Mouse (Mus musculus): ENCODE data around the gene Apobec2.
"Not testable (repeated sequence)": the region's sequence is repeated elsewhere in the genome, so short reads cannot be mapped to it uniquely, and the experiment has no call there.

Apobec2 gene

DNA sequence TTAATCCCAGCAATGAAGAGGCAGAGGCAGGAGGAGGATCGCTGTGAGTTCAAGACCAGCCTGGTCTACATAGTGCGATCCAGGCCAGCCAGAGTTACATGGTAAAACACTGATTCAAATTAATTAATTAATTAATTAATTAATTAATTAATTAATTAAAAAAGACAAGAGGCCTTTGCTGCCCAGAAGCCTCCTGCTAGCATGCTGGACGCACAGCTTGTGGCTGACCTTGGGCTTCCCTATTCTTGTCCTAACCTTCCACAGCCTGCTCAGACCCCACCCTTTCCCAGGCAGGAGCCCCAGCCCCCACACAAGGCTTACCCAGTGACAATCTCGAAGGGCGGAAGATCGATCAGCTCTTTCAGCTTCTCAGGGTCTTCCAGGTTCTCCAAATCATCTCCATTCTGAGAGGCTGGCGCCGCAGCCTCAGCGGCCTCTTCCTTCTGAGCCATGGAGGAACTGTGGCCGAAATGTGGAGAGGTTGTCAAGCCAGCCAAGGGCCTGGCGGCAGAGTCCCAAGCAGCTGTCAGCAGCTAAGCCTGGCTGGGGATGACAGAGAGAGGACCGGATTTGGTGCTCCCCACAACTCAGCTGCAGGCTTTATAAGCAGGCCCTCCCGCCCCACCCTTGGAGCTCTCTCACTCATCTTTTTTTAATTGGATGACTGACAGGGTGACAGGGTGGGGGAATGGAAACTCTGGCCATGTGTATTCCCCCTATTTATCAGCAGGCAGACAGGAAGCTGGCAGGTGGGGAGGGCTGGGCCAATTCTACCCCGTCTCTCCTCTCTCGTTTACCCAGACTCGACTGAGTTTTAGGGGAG, at the start of gene Apobec2:
Gene Apobec2 (minus strand): TSS at position 773 of the 823 bp plus-strand sequence.
- DNase-seq (ENCODE audit: low spot score), result no peak

DNA sequence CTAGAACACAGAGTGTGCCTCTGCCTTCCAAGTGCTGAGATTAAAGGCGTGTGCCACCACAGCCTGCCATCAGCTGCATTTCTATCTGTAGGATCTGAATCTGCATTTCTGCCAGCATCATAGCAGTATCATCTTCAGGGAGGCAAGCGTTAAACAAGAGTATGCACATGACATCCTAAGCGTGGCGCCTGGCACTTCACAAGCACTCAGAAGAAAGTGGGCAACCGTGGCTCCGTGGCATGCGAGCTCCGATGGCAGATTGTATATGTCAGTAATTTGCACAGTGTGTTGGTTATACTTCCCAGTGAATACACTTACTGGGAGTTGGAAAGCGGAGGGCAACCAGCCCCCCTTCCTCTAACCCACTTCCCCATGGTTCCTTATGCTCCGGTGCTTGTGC, 47.2 kb upstream of the Apobec2 start:
- no peak for DNase-seq (ENCODE audit: low spot score)

DNA sequence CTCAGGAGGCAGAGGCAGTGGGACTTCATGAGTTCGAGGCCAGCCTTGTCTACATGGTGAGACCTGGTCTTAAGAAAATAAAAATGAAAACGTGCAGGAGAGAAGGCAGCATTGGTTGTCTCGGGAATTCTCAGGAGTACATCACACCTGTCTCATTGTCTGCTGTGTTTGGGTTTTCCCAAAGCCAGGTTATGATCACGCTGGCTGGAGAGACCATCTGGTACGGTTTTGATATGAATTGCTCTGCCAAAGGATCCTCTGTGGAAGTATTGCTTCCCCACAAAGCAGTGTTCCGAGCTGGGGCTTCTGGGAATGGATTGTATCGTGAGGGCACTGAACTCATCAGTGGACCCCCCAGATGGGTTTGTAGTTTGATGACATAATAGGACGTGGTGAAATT, 42.7 kb upstream of the Apobec2 start:
- no peak for DNase-seq (ENCODE audit: low spot score)

DNA sequence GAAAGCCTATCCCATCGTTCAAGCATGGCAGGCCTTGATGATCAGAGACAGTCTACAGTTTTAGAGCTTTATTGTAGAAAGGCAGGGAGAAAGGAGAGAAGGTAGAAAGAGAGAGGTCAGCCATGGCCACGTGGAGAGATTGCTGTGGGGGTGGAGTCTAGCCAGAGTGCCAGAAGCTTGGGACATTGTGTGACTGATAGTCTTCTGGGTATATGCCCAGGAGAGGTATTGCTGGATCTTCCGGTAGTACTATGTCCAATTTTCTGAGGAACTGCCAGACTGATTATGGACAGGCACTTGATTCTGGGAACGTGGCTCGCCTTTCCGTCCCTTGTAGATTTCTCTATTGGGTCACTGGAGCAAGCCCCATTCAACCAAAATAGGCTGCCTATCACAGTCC, 41.6 kb upstream of the Apobec2 start:
- DNase-seq (ENCODE audit: low spot score), result not testable (repeated sequence)

DNA sequence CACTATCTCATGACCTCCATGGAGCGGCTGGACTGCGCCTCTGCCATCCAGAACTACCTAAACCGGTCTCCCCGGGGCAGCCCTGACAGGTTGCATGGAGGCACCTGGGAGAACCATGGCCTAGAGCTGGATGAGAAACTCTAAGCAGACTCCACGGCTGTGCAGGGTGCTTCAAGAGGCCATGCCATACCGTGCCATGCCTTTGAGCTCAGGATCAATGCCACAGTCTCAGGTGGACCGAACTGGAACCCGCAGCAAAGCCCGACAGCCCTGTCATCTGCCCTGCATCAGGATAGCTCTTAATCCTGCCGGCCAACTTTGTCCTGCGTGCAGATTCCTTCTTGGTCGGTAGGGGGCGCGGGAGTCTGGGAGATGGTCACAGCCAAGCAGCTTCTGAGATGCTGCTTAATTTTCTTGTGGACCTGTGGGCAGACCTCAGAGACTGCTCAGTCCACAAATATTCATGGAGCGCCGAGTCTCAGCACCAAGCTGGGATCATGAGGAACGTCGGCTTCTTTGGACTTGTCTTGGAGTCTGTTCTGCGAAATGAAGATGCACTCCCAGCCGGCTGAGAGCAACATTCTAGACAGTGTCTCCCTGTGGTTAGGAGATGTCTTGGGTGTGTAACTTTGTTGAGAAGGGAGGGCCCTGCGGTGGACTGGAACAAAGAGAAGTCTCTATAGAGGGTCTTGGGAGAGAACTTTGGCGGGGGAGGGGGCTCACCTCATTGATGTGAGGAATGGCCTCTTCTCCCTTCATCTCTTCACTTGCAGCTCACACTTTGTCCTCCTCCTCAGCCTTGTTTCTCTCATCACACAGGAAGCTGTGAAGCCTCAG, 34.9 kb upstream of the Apobec2 start:
- DNase-seq (ENCODE audit: low spot score), result peak; percentile 83

DNA sequence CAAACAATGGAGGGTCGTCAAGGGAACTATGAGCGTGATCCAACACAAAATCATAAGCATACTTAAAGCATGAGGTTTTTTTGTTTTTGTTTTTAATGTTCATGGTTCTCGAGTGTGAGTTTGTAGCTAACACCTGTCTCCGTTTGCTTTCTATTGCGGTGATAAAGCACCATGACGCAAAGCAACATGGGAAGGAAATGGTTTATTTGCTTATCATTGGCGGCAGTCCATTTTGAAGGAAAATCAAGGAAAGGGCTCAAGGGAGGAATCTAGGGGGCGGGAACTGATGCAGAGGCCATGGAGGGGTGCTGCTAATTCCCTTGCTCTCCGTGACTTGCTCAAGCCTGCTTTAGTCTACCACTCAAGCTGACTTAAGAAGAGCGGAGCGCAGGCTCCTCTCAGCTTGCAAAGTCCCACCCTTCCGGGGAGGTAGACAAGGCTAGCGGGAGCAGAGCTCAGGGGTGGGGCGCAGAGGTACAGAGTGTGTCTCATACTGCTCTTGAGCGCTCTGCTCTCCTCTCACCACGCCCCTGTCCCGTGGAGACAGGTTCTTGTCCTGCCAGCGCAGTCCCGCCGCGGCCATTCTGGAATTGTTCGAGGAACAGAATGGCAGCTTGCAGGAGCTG, 34.2 kb upstream of the Apobec2 start:
- DNase-seq (ENCODE audit: low spot score), result no peak

DNA sequence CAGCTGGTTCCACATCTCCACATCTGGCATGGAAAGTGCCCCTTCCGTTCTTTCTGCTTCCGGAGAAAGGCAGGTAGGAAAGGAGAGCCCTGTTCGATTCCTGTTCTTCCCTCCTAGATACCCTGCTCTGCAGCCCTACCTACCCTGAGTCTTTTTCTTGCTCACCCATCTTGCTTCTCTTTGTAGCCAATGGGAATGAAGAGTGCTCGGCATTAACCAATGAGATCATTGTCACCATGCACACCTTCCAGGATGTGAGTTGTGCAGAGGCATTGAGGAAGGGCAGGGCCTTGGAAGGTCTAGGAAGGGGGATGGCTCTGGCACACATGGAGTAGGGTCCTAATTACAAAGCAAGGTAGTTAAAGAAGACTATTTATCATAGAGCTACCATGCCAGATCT, 30.7 kb upstream of the Apobec2 start:
- no peak for DNase-seq (ENCODE audit: low spot score)

DNA sequence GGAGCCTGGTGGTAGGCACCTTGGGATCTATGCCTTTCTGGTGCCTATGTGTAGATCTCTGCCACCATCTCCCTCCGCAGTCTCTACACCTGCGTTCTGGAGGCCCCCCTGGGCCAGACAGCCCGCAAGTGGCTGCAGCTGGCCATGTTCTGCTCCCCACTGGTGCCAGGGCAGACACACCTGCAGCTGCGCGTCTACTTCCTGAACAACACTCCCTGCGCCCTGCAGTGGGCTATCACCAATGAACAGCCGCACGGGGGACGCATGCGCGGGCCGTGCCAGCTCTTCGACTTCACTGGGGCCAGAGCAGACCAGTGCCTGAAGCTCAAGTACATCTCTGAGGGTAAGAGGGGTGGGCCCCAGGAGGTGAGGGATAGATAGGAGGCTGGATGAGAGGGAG, 29.4 kb upstream of the Apobec2 start:
- no peak for DNase-seq (ENCODE audit: low spot score)

DNA sequence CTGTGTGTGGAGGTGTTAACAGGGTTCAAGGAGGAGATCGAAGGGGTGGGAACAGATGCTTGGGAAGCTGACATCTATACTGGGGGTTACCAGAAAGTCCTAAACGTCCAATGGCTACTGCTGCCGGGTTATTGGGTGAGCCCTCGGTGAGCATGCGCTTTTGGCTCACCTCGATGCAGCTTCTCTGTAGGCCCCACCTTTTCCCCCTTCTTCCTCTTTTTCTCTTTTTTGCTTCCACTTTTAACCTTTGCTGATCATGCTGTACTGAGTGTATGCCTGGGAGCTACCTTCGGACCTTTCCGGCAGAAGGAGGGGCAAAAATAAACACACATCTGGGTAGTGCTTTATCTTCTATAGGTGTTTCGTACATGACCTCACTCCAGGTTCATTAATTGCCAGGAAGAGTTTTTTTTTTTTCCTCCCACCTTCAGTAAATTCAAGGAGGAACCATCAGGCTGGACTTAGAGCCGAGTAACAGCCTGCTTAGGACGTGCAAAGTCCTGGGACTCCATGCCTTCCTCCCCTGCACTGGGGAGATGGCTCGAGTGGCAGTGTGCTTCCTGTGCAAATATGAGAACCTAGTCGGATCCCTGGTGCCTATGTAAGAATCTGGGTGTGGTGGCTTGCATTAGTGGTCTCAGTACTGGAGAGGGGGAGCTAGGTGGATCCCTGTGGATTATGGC, 25.4 kb upstream of the Apobec2 start:
- no peak for DNase-seq (ENCODE audit: low spot score)

DNA sequence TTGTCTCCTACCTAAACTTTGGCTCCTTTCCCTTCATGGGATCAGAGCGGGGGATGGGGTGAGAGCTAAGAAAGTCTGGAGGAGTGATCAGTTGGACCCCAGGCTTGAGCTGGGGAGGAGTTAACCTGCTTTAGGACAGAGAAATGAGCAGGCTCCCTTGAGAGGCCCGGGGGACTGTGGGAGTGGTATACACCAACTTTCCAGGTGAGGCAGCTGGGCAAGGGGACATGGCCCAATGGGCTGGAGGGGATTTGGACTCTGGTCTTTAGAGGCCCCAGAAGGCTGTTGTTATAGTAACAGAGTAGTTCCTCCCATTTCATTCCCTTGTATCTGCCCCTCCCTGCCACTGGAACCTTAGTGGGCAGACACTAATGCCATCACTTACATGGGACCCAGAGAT, 23.2 kb upstream of the Apobec2 start:
- no peak for DNase-seq (ENCODE audit: low spot score)

DNA sequence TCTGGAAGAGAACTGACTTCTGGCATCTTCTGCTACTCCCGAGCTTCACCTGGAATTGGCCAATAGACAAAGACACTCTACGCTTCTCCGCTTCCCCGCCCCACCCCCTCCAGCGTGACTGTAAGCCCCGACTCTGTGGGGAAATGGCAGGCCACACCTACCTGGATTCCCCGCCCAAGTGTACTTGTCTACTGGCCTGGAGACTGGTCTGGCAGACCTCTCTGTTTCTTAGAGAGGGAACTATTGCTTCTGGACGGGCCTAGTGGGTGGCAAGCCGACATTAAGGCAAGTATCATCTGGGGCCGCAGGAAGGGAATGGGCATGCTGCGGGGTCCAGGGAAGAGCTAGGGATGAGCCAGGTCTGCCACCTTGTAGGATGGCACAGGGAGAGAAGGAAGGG, 22.0 kb upstream of the Apobec2 start, which contains the start of gene Unc5cl:
Gene Unc5cl (plus strand): TSS at position 214 of the 400 bp plus-strand sequence.
- DNase-seq (ENCODE audit: low spot score), result no peak

DNA sequence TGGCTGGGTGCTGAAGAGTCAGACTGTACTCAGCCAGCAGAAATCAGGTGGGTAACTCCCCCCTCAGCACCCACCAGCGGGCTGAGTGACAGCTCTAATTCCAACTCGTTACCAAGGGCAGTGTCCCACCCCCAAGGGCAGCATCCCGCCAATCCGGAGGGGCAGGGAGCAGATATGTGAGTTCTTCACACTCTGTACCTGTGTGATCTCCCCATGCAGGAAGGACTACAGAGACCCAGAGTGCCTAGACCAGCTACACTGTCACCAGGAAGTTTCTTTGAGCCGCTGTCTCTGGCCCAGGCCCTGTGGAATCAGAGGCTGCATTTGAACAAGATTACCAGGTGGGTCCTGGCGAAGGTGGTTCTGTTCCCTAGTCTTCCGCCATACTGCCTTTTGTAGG, 21.5 kb upstream of the Apobec2 start:
- DNase-seq (ENCODE audit: low spot score), result no peak

DNA sequence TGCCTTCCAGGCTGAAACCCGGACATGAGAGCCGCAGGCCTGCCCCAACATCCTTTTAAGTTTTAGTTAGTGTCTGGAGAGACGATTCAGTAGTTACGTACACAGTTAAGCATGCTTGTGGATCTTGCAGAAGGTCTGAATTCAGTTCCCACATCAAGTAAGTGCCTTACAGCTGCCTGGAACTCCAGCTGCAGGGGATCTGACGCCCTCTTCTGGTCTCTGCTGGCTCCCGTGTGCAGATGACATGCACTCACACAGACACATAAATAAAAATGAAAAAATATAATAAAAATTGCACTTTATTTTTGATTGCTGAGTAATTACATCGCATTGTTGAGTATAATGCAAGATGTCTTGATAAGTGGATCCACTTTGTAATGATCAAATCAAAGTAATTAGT, 20.8 kb upstream of the Apobec2 start:
- DNase-seq (ENCODE audit: low spot score), result no peak

DNA sequence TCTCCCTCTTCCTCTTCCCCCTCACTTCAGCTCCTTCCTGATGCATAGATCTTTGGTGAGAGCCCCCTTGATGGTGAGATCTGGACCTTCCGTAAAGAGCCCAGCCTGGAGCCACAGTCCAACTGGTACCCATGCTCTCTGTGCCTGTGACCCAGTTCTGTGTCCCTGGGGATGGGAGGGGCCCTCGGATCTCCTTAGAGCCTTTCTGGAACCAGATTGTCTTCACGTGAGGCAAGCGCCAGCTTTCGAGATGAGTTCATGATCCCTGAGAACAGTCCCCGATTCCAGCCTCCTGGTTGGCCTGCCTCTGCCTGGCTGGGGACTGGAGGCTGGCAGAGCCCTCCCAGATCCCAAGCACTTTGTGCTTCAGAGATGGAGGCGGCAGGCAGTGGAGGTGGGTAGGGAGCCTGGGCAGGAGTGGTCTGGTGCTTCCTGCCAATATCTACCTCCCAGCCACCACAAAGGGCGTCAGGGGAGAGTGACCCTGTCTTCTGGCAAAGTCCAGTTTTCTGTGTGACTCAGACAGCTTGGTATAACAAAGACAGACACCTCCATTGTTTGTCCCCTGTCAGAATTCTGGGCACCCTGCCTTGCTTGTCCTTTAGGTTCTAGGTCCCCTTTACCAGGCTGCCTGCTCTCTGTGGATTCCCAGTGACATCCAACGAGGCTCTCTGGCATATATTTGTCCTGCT, 19.2 kb upstream of the Apobec2 start:
- DNase-seq (ENCODE audit: low spot score), result no peak

DNA sequence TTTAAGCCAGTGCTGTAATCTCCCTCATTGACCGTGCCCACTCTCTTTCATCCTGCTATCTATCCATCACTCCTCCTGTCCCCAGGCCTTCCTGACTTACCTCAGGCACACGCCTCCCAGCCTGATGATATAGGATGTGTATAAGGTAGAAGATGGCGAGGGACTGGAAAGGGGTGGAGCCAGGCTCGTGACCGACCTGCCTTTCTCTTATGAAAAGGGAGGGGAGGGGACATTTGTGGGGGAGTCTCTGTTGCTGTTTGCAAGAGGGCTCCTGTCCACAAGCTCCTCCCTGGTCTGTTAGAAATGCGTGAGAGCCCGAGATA, 18.6 kb upstream of the Apobec2 start, which contains the start of gene Tspo2:
Gene Tspo2 (minus strand): TSS at position 170 of the 323 bp plus-strand sequence.
- DNase-seq (ENCODE audit: low spot score), result no peak

DNA sequence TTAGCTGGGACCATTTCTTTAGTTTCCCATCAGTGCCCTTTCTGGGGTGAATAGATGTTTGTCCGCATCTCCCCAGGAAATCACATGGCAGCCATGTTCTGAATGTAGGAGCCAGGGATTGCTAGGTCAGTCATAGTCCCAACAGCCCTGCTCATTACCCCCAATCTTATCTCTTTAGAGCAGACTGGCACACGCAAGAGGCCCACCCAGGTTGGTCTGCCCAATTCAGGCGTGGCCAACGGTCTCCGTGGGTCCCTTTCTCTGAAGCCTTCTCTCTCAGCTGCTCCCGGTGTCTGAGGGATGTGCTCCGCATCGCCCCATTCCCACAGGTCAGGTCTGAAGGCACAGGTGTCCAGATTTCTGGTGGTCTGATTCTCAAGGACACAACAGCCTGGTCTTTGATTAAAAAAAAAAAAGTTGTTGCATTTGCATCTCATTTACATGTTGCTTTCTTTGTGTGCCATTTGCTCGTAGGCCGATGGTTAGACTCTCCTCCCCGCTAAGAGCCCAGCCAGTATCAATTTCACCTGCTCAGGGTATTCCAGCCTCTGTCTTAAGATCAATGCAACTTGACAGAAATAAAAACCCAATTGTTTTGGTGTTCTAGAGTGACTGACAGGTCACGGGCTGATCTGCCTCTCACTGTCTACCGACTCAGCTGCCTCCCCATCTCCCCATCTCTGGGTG, 18.1 kb upstream of the Apobec2 start:
- DNase-seq (ENCODE audit: low spot score), result no peak

DNA sequence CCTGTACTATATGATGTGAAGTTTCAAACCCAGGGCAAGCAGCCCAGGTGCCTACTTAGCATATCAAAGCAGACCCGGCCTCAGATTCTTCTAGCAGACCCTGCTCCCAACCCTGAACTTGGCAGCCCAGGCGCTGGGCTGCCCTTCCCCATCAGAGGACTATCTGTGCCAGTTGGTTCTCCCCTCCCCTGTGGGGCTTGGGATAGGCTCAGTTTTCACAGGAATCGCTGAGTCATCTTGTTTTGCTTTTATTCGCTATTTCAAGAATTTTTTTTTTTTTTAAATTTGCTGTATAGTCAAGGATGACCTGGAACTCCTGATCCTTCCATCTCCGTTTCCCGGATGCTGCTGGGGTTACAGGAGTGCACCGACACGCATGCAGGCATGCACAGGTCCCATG, 14.9 kb upstream of the Apobec2 start:
- DNase-seq (ENCODE audit: low spot score), result no peak

DNA sequence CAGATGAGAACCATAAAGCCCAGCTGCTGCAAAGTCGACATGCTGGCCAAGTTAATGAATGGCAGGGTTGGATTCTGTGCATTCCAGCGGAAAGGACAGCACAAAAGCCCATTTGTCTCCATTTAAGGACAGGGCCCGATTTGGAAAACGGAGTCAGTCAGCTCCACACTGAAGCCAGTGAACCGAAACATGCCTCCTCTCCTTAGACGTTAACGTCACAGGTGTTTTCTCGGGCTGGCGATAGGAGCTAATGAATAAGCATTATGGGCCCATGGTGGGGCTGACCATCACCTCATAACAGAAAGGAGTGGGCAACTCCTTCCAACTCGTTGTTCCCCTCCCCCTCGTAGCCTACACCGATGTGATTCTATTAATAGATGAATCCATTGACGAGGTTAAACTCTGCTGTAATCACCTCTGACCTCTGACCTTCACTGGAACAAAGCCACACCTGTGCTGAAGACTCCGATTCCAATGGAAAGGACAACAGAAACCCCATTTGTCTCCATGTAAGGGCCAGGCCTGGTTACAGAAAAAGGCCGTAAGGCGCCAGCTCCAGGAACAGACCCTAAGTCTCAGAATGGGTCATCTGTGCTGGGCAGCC, 10.9 kb upstream of the Apobec2 start:
- no peak for DNase-seq (ENCODE audit: low spot score)

DNA sequence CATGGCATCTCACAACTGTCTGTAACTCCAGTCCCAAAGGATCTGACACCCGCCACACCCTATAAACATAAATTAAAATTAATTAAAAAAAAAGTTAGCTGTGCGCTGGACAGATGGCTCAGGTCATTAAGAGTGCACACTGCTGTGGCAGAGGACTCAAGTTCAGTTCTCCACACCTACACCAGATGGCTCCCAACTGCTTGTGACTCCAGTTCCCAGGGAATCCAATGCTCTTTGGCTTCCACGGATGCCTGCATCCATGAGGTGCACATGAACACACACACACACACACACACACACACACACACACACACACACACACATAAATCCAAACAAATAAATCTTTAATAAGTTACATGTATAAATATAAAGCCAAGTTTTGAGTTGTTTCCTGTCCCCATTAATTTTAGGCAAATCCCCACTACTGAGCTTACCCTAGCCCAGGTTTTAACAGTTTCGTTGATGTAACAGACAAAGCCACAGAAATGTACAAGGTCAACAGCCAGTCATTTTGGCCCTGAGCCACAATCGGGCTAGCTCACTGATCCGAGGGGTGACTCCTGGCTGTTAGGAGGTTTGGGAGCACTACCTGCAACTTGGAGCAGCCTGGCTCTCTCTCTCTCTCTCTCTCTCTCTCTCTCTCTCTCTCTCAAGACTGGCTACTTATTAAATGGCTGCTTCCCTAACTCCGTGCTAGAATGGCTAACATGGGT, 10.2 kb upstream of the Apobec2 start:
- DNase-seq (ENCODE audit: low spot score), result no peak

DNA sequence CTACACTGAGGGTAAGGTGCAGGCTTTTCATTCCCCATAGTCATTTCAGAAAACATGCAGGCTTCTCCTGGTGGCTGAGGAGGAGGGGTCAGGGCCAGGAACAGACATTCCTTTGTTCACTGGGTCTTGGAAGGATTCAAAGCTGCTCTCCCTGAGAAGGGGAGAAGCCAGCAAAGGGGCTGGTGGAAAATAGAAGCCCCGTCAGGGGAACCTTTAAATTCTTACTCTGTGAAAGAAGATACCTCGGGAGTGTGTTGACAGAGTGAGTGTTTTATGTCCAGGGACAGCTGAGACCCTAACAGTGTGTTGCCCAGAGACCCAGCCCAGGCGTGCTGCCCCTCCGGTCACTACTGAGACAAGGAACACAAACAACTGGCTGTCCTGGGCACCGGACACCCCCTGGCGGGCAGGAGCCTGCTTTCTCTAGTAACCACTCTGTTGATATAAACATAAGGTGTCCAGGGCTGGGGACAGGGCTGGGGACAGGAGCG, 4.7 kb upstream of the Apobec2 start:
- no peak for DNase-seq (ENCODE audit: low spot score)
